ENCODE assay signal across 7 mouse cellular contexts in genomic region chr4:39697565-39697964, GRCm38 (mm10).
DNase-seq lines count a peak whose midpoint lies in the region; ATAC-seq and TF ChIP-seq lines count a peak whose summit lies in the region.

No protein-coding gene starts in this region.

- H3K4me3 ChIP-seq in ES-Bruce4 (ENCODE audit: low read depth, low read length): no peak overlapping the region

- DNase-seq in adipocyte (ENCODE audit: low spot score): peak; percentile 81
- DNase-seq in embryo, embryonic 10.5 days (ENCODE audit: low spot score): peak; percentile 61
- peak; percentile 4 to 57 for DNase-seq in heart, adult 9 months (ENCODE audit: low spot score in 2 of 2)
- DNase-seq in left cerebral cortex, adult 11 months (ENCODE audit: low spot score): peak; percentile 53
- DNase-seq in ovary, postnatal 10 days (ENCODE audit: low spot score): peak; percentile 46

- no peak overlapping the region for H3K9ac ChIP-seq in ES-Bruce4 (ENCODE audit: low read depth, poor library complexity, severe bottlenecking)

- TF ChIP-seq EP300 in ES-Bruce4 (IDR thresholded peaks at IDR 0.05; ENCODE audit: insufficient read depth, low read depth, low read length): no peak

- no peak for ATAC-seq in granulocyte monocyte progenitor cell, adult 5-6 weeks (replicated peaks; ENCODE audit: poor library complexity, severe bottlenecking)

- no peaks in the 10 kb centered on the region for H3K36me3 ChIP-seq in ES-Bruce4 (ENCODE audit: control insufficient read depth, insufficient read depth, low read length, poor library complexity, severe bottlenecking)

- H3K9me3 ChIP-seq in ES-Bruce4 (replicated peaks; ENCODE audit: control insufficient read depth, insufficient read depth, low read length, poor library complexity, severe bottlenecking): no peaks in the 10 kb centered on the region

- TF ChIP-seq POLR2A in ES-Bruce4 (IDR thresholded peaks at IDR 0.05; ENCODE audit: insufficient read depth, low read length): no peak

- no peaks in the 10 kb centered on the region for H3K27me3 ChIP-seq in ES-Bruce4 (ENCODE audit: control insufficient read depth, insufficient read depth, low read length, poor library complexity, severe bottlenecking)

- no peaks in the 10 kb centered on the region for H3K4me1 ChIP-seq in ES-Bruce4 (ENCODE audit: control insufficient read depth, insufficient read depth, low read length)

- no peak overlapping the region for H3K27ac ChIP-seq in ES-Bruce4 (ENCODE audit: insufficient read depth, low read length)

- peak; percentile 41 for TF ChIP-seq CTCF in ES-Bruce4 (IDR thresholded peaks at IDR 0.05; ENCODE audit: low read depth, low read length)

Comparison
In these comparisons a context has a peak if more than half of its experiments do, and no peak if none do; other contexts are left out.
1. DNase-seq: peak in every context shown above with its lines; median percentile 81 in adipocyte; 61 in embryo, embryonic 10.5 days; 53 in left cerebral cortex, adult 11 months; 46 in ovary, postnatal 10 days; 30 in heart, adult 9 months.